Mouse (Mus musculus): Measurements from ENCODE around the gene Gpn3. TPM values are rescaled to one million over a fixed set of nuclear protein-coding genes. Genes with fewer than 3 reads are reported as not detected.
A peak's percentile ranks its signal among the peaks of the same experiment; 100 is the strongest.

Gene Gpn3
- 10 to 100 TPM; 24.9 to 27.5 TPM for total RNA-seq (2021)
- long read RNA-seq, experiment 1, transcript Gpn3-201 (8 exons, 1,592 nt): major isoform, 24 of 28 reads
- long read RNA-seq, experiment 1, partial matches to known transcripts: 0 of 28 reads
- long read RNA-seq, experiment 1, other reads (novel, unspliced or antisense): 4 of 28 reads
- long read RNA-seq, experiment 2, transcript Gpn3-201 (8 exons, 1,592 nt): major isoform, 11 of 15 reads
- long read RNA-seq, experiment 2, partial matches to known transcripts: 1 of 15 reads
- long read RNA-seq, experiment 2, other reads (novel, unspliced or antisense): 2 of 15 reads

DNA sequence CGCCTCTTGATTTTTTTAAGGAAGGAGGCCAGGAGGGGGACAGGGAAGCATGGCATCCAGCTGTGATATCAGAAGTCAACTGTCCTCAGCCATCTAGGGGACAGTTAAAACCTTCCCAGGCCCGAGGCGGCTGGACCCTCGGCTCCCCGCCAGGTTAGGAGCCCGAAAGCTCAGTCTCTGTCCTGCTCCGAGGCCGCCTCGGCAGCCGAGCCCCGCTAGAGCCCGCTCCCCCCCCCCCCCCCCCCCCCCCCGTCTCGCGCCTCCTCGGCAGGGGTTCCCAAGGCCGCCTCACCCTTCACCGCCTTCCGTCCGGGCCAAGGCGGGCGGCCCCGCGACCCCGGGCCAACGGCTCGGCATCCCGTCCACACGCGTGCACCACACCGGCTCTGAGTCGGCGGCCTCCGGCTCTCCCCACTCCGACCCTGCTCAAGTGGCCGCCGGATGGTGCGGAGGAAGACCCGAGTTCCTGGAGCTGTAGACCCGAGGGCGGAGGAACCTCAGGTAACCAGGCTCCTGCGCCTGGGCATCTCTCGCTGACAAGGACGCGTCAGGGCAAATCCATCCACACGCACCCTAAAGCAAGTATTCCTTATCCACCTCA is at the start of gene Gpn3:
TSS of gene Gpn3 (plus strand) at position 286 of the 601 bp plus-strand sequence.
- peak within 1 kb of the TSS; percentile 96 for H3K27ac ChIP-seq
- intact Hi-C loops (cut with DNase I): loop anchor here (1.0 kb wide), 1 partner anchor 17 kb away; the partner anchor contains the start of genes Rad9b and Vps29
- no peak for TF ChIP-seq CTCF (IDR thresholded peaks at IDR 0.05)
- peak within 1 kb of the TSS; percentile 74 for H3K4me3 ChIP-seq
- peak in 1 of 2 experiments; percentile 22 for DNase-seq (ENCODE audit: extremely low spot score in 1 of 2, low spot score in 2 of 2)

- Histone ChIP-seq H3K27ac (no peak overlapping the region), H3K4me3 (no peak overlapping the region)
- no peak for TF ChIP-seq CTCF (IDR thresholded peaks at IDR 0.05)
- DNase-seq (ENCODE audit: extremely low spot score in 1 of 2, low spot score in 2 of 2): no peak
- intact Hi-C loops (cut with DNase I): no loop called here
These were observed 48.2 kb upstream of the Gpn3 start for GRCm38 (mm10) chr5:122323523-122323922.

DNA sequence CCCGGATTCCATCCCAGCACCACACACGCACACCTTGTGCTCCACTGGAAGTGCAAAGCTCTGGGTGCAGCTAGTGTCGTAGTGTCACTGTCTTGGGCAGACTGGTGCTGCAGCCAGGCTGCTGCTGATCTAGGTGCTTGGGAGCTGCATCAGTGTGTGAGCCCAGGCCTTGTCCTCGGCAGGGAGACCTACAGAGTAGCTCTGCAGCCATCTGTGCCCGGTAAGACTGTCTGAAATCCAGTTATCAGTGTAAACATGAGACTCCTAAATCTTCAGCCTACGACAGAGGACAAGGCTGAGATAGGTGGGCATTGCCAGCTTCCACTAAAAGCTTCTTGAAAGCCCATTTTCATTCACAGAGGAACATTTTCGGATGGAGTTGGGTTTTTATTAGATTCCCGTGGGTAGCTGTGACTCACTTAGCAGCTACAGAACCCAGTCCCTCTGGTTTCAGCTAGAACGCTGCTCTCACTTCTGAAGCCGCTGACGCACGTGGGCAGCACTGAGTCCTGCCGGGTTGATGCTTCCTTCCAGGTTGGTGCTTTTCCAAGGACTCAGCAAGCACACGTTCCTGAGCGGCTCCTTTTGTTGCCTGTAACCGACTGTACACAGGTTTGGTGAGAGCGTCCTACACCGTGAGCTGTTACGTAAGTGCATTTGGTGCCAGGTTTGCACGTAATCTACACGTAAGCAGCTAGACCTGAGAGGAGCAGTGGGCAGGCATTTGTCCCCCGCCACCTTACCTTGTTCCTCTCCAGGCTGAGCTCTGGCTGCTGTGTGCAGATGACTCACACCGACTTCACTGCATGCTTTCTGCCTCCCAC is 46.9 kb upstream of the Gpn3 start:
- intact Hi-C loops (cut with DNase I): loop anchor here (1.0 to 5.0 kb wide), 3 partner anchors 10 to 58 kb away; partner anchors contain the start of gene Pptc7
- DNase-seq (ENCODE audit: extremely low spot score in 1 of 2, low spot score in 2 of 2): peak; percentile 78 to 81
- peak; percentile 11; the same call in 1 of the 2 replicates for TF ChIP-seq CTCF (IDR thresholded peaks at IDR 0.05)
- Histone ChIP-seq H3K4me3 (no peak overlapping the region), H3K27ac (peak overlapping the region; percentile 81)

DNA sequence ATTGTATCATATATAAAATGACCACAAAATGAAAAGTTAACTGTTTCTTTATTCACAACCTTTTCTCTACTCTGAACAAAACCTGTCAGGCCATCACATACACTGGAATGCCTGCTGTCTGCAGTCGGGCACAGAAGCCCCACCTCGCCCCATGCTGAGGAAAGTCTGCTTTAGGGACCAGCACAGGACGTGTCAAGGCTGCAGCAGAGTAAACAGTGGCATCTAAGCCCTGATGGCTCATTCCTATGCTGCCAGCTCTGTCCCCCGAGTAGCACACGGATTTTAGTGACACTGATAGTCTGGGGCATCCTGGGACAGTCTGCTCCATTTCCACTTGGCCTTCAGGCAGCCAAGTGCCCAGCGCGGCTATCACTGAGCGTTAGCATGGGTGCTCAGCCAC is 46.2 kb upstream of the Gpn3 start:
- Histone ChIP-seq H3K27ac (peak overlapping the region; percentile 81), H3K4me3 (no peak overlapping the region)
- intact Hi-C loops (cut with DNase I): loop anchor here (1.0 to 5.0 kb wide), 3 partner anchors 10 to 58 kb away; partner anchors contain the start of gene Pptc7
- no peak for TF ChIP-seq CTCF (IDR thresholded peaks at IDR 0.05)
- DNase-seq (ENCODE audit: extremely low spot score in 1 of 2, low spot score in 2 of 2): no peak

DNA sequence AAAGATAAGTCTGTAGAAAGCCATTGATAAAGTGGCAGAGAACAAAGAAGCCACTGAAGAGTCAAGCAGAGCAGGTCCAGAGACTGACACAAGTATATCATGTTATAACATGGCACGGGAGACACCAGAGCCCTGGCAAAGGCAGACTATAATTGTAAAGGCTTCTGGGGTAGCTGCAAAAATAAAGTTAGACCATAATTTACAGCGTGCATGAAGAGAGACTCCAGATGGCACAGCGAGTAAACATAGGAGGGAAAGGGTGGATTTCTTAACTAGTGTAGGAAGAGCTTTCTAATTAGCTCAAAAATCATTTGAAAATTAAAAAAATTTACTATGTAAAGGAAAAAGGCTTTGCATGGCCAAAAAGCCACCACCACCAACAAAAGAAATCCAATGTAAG is 44.4 kb upstream of the Gpn3 start:
- DNase-seq (ENCODE audit: extremely low spot score in 1 of 2, low spot score in 2 of 2): no peak
- intact Hi-C loops (cut with DNase I): loop anchor here (5.0 kb wide), 1 partner anchor 60 kb away; no protein-coding TSS in a partner anchor
- H3K4me3 ChIP-seq: no peak overlapping the region
- H3K27ac ChIP-seq: no peak overlapping the region
- TF ChIP-seq CTCF (IDR thresholded peaks at IDR 0.05): no peak

DNA sequence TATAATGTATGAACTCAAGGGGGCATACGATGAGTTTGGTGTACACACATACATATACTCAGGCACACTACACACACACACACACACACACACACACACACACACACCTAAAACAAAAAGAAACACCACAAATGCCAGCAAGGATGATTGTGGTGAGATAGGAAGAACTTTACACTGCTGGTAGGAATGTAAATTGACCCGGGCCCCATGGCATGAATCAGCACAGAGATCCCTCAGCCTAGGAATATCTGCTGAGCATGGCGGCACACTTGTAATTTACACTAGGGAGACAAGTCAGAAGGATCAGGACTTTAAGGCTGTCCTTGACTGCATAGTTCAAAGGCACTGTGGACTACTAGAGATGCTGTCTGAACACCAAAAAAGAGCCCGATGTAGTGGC is 41.4 kb upstream of the Gpn3 start:
- no peak for TF ChIP-seq CTCF (IDR thresholded peaks at IDR 0.05)
- H3K27ac ChIP-seq: no peak overlapping the region
- no peak overlapping the region for H3K4me3 ChIP-seq
- DNase-seq (ENCODE audit: extremely low spot score in 1 of 2, low spot score in 2 of 2): no peak
- intact Hi-C loops (cut with DNase I): no loop called here

- Histone ChIP-seq H3K27ac (no peak overlapping the region), H3K4me3 (no peak overlapping the region)
- intact Hi-C loops (cut with DNase I): no loop called here
- no peak for DNase-seq (ENCODE audit: extremely low spot score in 1 of 2, low spot score in 2 of 2)
- no peak for TF ChIP-seq CTCF (IDR thresholded peaks at IDR 0.05)
These were observed 37.0 kb upstream of the Gpn3 start for GRCm38 (mm10) chr5:122334682-122335081.

- DNase-seq (ENCODE audit: extremely low spot score in 1 of 2, low spot score in 2 of 2): no peak
- Histone ChIP-seq H3K27ac (no peak overlapping the region), H3K4me3 (no peak overlapping the region)
- intact Hi-C loops (cut with DNase I): no loop called here
- no peak for TF ChIP-seq CTCF (IDR thresholded peaks at IDR 0.05)
These were observed 35.0 kb upstream of the Gpn3 start for GRCm38 (mm10) chr5:122336554-122337294.

GRCm38 (mm10) chr5:122342874-122343273 is 28.8 kb upstream of the Gpn3 start:
- no peak for DNase-seq (ENCODE audit: extremely low spot score in 1 of 2, low spot score in 2 of 2)
- Histone ChIP-seq H3K27ac (no peak overlapping the region), H3K4me3 (no peak overlapping the region)
- intact Hi-C loops (cut with DNase I): loop anchor here (5.0 kb wide), 1 partner anchor 231 kb away; no protein-coding TSS in a partner anchor
- TF ChIP-seq CTCF (IDR thresholded peaks at IDR 0.05): no peak

DNA sequence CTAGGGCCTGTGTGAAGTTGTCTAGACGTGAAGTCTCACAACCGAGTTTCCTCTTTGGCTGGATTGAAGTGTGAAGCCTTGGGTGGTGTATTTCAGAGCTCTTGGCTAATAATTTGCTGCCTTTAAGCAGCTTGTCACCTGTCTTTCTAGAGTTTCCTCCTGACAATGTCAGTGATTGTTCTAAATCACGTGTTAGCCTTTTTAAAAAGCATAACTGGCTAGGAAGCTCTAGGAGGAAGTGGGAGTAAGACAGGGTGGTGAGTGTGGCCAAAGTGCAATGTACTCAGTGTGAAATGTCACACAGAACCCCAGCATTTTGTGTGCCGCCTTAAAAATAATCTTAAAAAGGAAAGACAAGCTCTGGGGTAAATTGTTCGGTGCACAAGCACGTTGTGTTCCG is 27.9 kb upstream of the Gpn3 start:
- no peak for DNase-seq (ENCODE audit: extremely low spot score in 1 of 2, low spot score in 2 of 2)
- no peak for TF ChIP-seq CTCF (IDR thresholded peaks at IDR 0.05)
- Histone ChIP-seq H3K4me3 (no peak overlapping the region), H3K27ac (no peak overlapping the region)
- intact Hi-C loops (cut with DNase I): loop anchor here (1.0 to 5.0 kb wide), 2 partner anchors 75 to 231 kb away; no protein-coding TSS in a partner anchor

GRCm38 (mm10) chr5:122344260-122344659 is 27.4 kb upstream of the Gpn3 start:
- TF ChIP-seq CTCF (IDR thresholded peaks at IDR 0.05): peak; percentile 93
- intact Hi-C loops (cut with DNase I): loop anchor here (1.0 to 5.0 kb wide), 2 partner anchors 76 to 232 kb away; no protein-coding TSS in a partner anchor
- peak; percentile 67 to 79 for DNase-seq (ENCODE audit: extremely low spot score in 1 of 2, low spot score in 2 of 2)
- Histone ChIP-seq H3K4me3 (no peak overlapping the region), H3K27ac (no peak overlapping the region)

Data from left cerebral cortex, adult 2 months (tissue).